Mouse (Mus musculus): ENCODE data around the gene Gm28374. TPM values are rescaled to one million over a fixed set of nuclear protein-coding genes. Genes with fewer than 3 reads are reported as not detected.

Gene Gm28374
- polyA plus RNA-seq, 1 experiment from 2014 or later = 0.80 TPM

- ATAC-seq (ENCODE audit: low read depth) (peak; percentile 88), DNase-seq (peak; percentile 94)
- H3K4me1 ChIP-seq (replicated peaks) = peaks cover 45% of the 10 kb centered on the region
- peak within 1 kb of the TSS; percentile 91 for H3K9ac ChIP-seq
- peak within 1 kb of the TSS; percentile 82 for H3K4me3 ChIP-seq (replicated peaks)
- H3K9me3 ChIP-seq (replicated peaks) = no peaks in the 10 kb centered on the region
- H3K27me3 ChIP-seq = no peaks in the 10 kb centered on the region
- H3K36me3 ChIP-seq = peaks cover 67% of the 10 kb centered on the region
- peak within 1 kb of the TSS; percentile 92 for H3K4me2 ChIP-seq
- peak within 1 kb of the TSS; percentile 94 for H3K27ac ChIP-seq
- WGBS (ENCODE audit: insufficient replicate concordance) = under 1% methylated on average over 58 of the region's 58 CpGs
These were observed 2.6 kb upstream of the Gm28374 start, which contains the start of the genes Zfpl1 and Cdca5 for GRCm38 (mm10) chr19:6084478-6085248. Gene Zfpl1, minus strand, starts transcription at chr19:6084956. Gene Cdca5, plus strand, starts transcription at chr19:6084983.

GRCm38 (mm10) chr19:6079983-6080480 is 2.0 kb downstream of the Gm28374 start, which contains the start of gene Tmem262:
Gene Tmem262, plus strand, starts transcription at chr19:6080033.
- DNase-seq (no peak), ATAC-seq (ENCODE audit: low read depth) (no peak)
- Histone ChIP-seq H3K27ac (no peak within 1 kb of the TSS), H3K4me2 (no peak within 1 kb of the TSS), H3K4me1 (replicated peaks) (peaks cover 39% of the 10 kb centered on the region), H3K36me3 (peaks cover 30% of the 10 kb centered on the region), H3K27me3 (no peaks in the 10 kb centered on the region), H3K4me3 (replicated peaks) (no peak within 1 kb of the TSS), H3K9me3 (replicated peaks) (no peaks in the 10 kb centered on the region), H3K9ac (no peak within 1 kb of the TSS)
- WGBS (ENCODE audit: insufficient replicate concordance) = 78% methylated on average over 12 of the region's 12 CpGs

- peak; percentile 86 for ATAC-seq (ENCODE audit: low read depth)
- WGBS (ENCODE audit: insufficient replicate concordance) = under 1% methylated on average over 33 of the region's 33 CpGs
- H3K9ac ChIP-seq = peak within 1 kb of the TSS; percentile 84
These were observed 5.3 kb downstream of the Gm28374 start, which contains the start of gene Vps51 for GRCm38 (mm10) chr19:6076564-6077393. Gene Vps51, minus strand, starts transcription at chr19:6077231.

GRCm38 (mm10) chr19:6073889-6074288 is 8.2 kb downstream of the Gm28374 start:
- Histone ChIP-seq H3K4me3 (replicated peaks) (no peak overlapping the region), H3K4me1 (replicated peaks) (peaks cover 34% of the 10 kb centered on the region), H3K36me3 (peaks cover 40% of the 10 kb centered on the region), H3K9ac (no peak overlapping the region), H3K27ac (no peak overlapping the region), H3K9me3 (replicated peaks) (no peaks in the 10 kb centered on the region), H3K27me3 (no peaks in the 10 kb centered on the region), H3K4me2 (no peak overlapping the region)
- DNase-seq (no peak), ATAC-seq (ENCODE audit: low read depth) (no peak)
- WGBS (ENCODE audit: insufficient replicate concordance) = 74% methylated on average over 5 of the region's 5 CpGs

More at GRCm38 (mm10) chr19:6076564-6077393, 5.3 kb downstream of the Gm28374 start, which contains the start of gene Vps51:
- H3K9me3 ChIP-seq (replicated peaks) = no peaks in the 10 kb centered on the region
- peak within 1 kb of the TSS; percentile 92 for H3K4me2 ChIP-seq
- peak within 1 kb of the TSS; percentile 87 for H3K4me3 ChIP-seq (replicated peaks)
- H3K36me3 ChIP-seq = peaks cover 35% of the 10 kb centered on the region
- DNase-seq = peak; percentile 77
- no peaks in the 10 kb centered on the region for H3K27me3 ChIP-seq
- H3K27ac ChIP-seq = peak within 1 kb of the TSS; percentile 78
- H3K4me1 ChIP-seq (replicated peaks) = peaks cover 32% of the 10 kb centered on the region

- H3K4me2 ChIP-seq = no peak overlapping the region
- peaks cover 44% of the 10 kb centered on the region for H3K36me3 ChIP-seq
These were observed 10.8 kb downstream of the Gm28374 start for GRCm38 (mm10) chr19:6071261-6071660.

GRCm38 (mm10) chr19:6070571-6071250 is 11.3 kb downstream of the Gm28374 start:
- H3K4me1 ChIP-seq (replicated peaks) = peaks cover 42% of the 10 kb centered on the region
- H3K36me3 ChIP-seq = peaks cover 44% of the 10 kb centered on the region
- H3K9me3 ChIP-seq (replicated peaks) = no peaks in the 10 kb centered on the region
- H3K9ac ChIP-seq = no peak overlapping the region
- H3K4me2 ChIP-seq = no peak overlapping the region
- H3K27ac ChIP-seq = no peak overlapping the region
- WGBS (ENCODE audit: insufficient replicate concordance) = 88% methylated on average over 31 of the region's 31 CpGs
- no peaks in the 10 kb centered on the region for H3K27me3 ChIP-seq
- no peak overlapping the region for H3K4me3 ChIP-seq (replicated peaks)
- ATAC-seq (ENCODE audit: low read depth) (no peak), DNase-seq (no peak)

More at GRCm38 (mm10) chr19:6071261-6071660, 10.8 kb downstream of the Gm28374 start:
- ATAC-seq (ENCODE audit: low read depth) (no peak), DNase-seq (no peak)
- Histone ChIP-seq H3K9ac (no peak overlapping the region), H3K27ac (no peak overlapping the region), H3K4me3 (replicated peaks) (no peak overlapping the region), H3K27me3 (no peaks in the 10 kb centered on the region), H3K9me3 (replicated peaks) (no peaks in the 10 kb centered on the region), H3K4me1 (replicated peaks) (peaks cover 44% of the 10 kb centered on the region)
- 87% methylated on average over 19 of the region's 19 CpGs for WGBS (ENCODE audit: insufficient replicate concordance)

GRCm38 (mm10) chr19:6069851-6070250 is 12.2 kb downstream of the Gm28374 start:
- 83% methylated on average over 10 of the region's 10 CpGs for WGBS (ENCODE audit: insufficient replicate concordance)
- DNase-seq (no peak), ATAC-seq (ENCODE audit: low read depth) (no peak)
- Histone ChIP-seq H3K9ac (no peak overlapping the region), H3K9me3 (replicated peaks) (no peaks in the 10 kb centered on the region), H3K27me3 (no peaks in the 10 kb centered on the region), H3K27ac (no peak overlapping the region), H3K4me3 (replicated peaks) (no peak overlapping the region), H3K36me3 (peaks cover 42% of the 10 kb centered on the region), H3K4me1 (replicated peaks) (peaks cover 39% of the 10 kb centered on the region), H3K4me2 (no peak overlapping the region)

GRCm38 (mm10) chr19:6068951-6069350 is 13.1 kb downstream of the Gm28374 start:
- Histone ChIP-seq H3K4me2 (no peak overlapping the region), H3K27ac (peak overlapping the region; percentile 40; the same call in 1 of the 2 replicates), H3K9me3 (replicated peaks) (no peaks in the 10 kb centered on the region), H3K9ac (no peak overlapping the region), H3K4me1 (replicated peaks) (peaks cover 36% of the 10 kb centered on the region), H3K36me3 (peaks cover 35% of the 10 kb centered on the region), H3K4me3 (replicated peaks) (no peak overlapping the region), H3K27me3 (no peaks in the 10 kb centered on the region)
- DNase-seq = no peak
- ATAC-seq (ENCODE audit: low read depth) = no peak
- 72% methylated on average over 4 of the region's 4 CpGs for WGBS (ENCODE audit: insufficient replicate concordance)

- peak within 1 kb of the TSS; percentile 84 for H3K27ac ChIP-seq
- H3K9ac ChIP-seq = peak within 1 kb of the TSS; percentile 79
- H3K36me3 ChIP-seq = peaks cover 30% of the 10 kb centered on the region
- H3K4me1 ChIP-seq (replicated peaks) = peaks cover 42% of the 10 kb centered on the region
- peak within 1 kb of the TSS; percentile 93 for H3K4me2 ChIP-seq
- WGBS (ENCODE audit: insufficient replicate concordance) = 16% methylated on average over 33 of the region's 33 CpGs
- H3K9me3 ChIP-seq (replicated peaks) = no peaks in the 10 kb centered on the region
- ATAC-seq (ENCODE audit: low read depth) (peak; percentile 91), DNase-seq (peak; percentile 91)
- H3K4me3 ChIP-seq (replicated peaks) = peak within 1 kb of the TSS; percentile 64
- H3K27me3 ChIP-seq = no peaks in the 10 kb centered on the region
These were observed 14.2 kb downstream of the Gm28374 start, which contains the start of gene Tm7sf2 for GRCm38 (mm10) chr19:6067724-6068415. Gene Tm7sf2, minus strand, starts transcription at chr19:6068373.

- peak overlapping the region; percentile 79 for H3K9ac ChIP-seq
- H3K4me2 ChIP-seq = peak overlapping the region; percentile 93
- H3K4me3 ChIP-seq (replicated peaks) = peak overlapping the region; percentile 64
- under 1% methylated on average over 30 of the region's 30 CpGs for WGBS (ENCODE audit: insufficient replicate concordance)
- no peaks in the 10 kb centered on the region for H3K9me3 ChIP-seq (replicated peaks)
- DNase-seq (peak; percentile 83), ATAC-seq (ENCODE audit: low read depth) (peak; percentile 70)
- peaks cover 30% of the 10 kb centered on the region for H3K36me3 ChIP-seq
- H3K4me1 ChIP-seq (replicated peaks) = peaks cover 49% of the 10 kb centered on the region
- H3K27me3 ChIP-seq = no peaks in the 10 kb centered on the region
- H3K27ac ChIP-seq = peak overlapping the region; percentile 84
These were observed 14.9 kb downstream of the Gm28374 start for GRCm38 (mm10) chr19:6067011-6067723.
